Mouse (Mus musculus) layer of hippocampus, postnatal 10 days (tissue): ENCODE measurements around the gene Clca1. TPM values are rescaled to one million over a fixed set of nuclear protein-coding genes. Genes with fewer than 3 reads are reported as not detected.

ENCODE experiments used
- total RNA-seq, 2 experiments: library from RNA; stranded (reverse); gene quantifications; 2 replicates each; pipeline ENCODE4 v1.2.3; 2021

Clca1 gene
- total RNA-seq, 2 experiments from 2014 or later = not detected

Other genes starting within 250 kb of the Clca1 start
- gene Clca3a2, start 213.3 kb downstream of the Clca1 start, total RNA-seq = 1 to 10 TPM in 1 of 2 experiments, under 1 TPM in 1; 0.91 to 1.1 TPM
- gene Clca3b, start 183.4 kb downstream of the Clca1 start, total RNA-seq = not detected
- gene Clca4b, start 100.2 kb downstream of the Clca1 start, total RNA-seq = not detected
- gene Clca4a, start 57.7 kb downstream of the Clca1 start, total RNA-seq = not detected
- gene Clca2, start 66.7 kb upstream of the Clca1 start, total RNA-seq = under 1 TPM in 1 of 2 experiments, not detected in 1; 0.21 TPM
- gene Odf2l, start 85.8 kb upstream of the Clca1 start, total RNA-seq = 10 to 100 TPM; 18.4 to 20.4 TPM